Mouse (Mus musculus) intestine, embryonic 16.5 days (tissue): ENCODE measurements around the gene Abcf1. TPM values are rescaled to one million over a fixed set of nuclear protein-coding genes. Genes with fewer than 3 reads are reported as not detected.
"Not testable (repeated sequence)": the region's sequence is repeated elsewhere in the genome, so short reads cannot be mapped to it uniquely, and the experiment has no call there.

Experiments
- ATAC-seq: fragments of 200-750 bp; cut with Nextera tagmentation; 2 replicates; pipeline ENCODE4 v1.8.0; 2017; ENCODE audit warnings: moderate TSS enrichment, moderate library complexity
- H3K27ac ChIP-seq: fragments of 300-500 bp; sonication (generic); 2 replicates; pipeline ENCODE4 v1.5.1; 2014; ENCODE audit warnings: mild to moderate bottlenecking, low read length
- H3K27me3 ChIP-seq: fragments of 300-500 bp; sonication (generic); replicated peaks from 2 replicates; pipeline ENCODE4 v1.6.1; 2014; ENCODE audit warnings: low read length, control low read depth, mixed read lengths; ENCODE audit not compliant: control insufficient read depth, insufficient read depth
- H3K36me3 ChIP-seq: fragments of 300-500 bp; sonication (generic); 2 replicates; pipeline ENCODE4 v1.6.1; 2014; ENCODE audit warnings: low read length, control low read depth; ENCODE audit not compliant: control insufficient read depth, insufficient read depth
- H3K4me1 ChIP-seq: fragments of 300-500 bp; sonication (generic); 2 replicates; pipeline ENCODE4 v1.6.1; 2014; ENCODE audit warnings: low read length, control low read depth, mixed read lengths; ENCODE audit not compliant: control insufficient read depth, insufficient read depth
- H3K4me2 ChIP-seq: fragments of 300-500 bp; sonication (generic); 2 replicates; pipeline ENCODE4 v1.6.1; 2014; ENCODE audit warnings: low read depth, low read length, control low read depth
- H3K4me3 ChIP-seq: fragments of 300-500 bp; sonication (generic); 2 replicates; pipeline ENCODE4 v1.5.1; 2014; ENCODE audit warnings: mild to moderate bottlenecking, low read length
- H3K9ac ChIP-seq: fragments of 300-500 bp; sonication (generic); 2 replicates; pipeline ENCODE4 v1.6.1; 2014; ENCODE audit warnings: low read depth, low read length
- H3K9me3 ChIP-seq: fragments of 300-500 bp; sonication (generic); 2 replicates; pipeline ENCODE4 v1.6.1; 2016; ENCODE audit warnings: low read length, control low read depth; ENCODE audit not compliant: control insufficient read depth
- WGBS: fragments of 180-500 bp; shearing (Covaris S2); extraction: QIAGEN DNeasy Blood & Tissue Kit; methylation state at CpG from one replicate; pipeline ENCODE4 v1.1.7; 2014; 5-methylcytosine and 5-hydroxymethylcytosine counted together
- polyA plus RNA-seq: library from polyadenylated mRNA; unstranded; fragments of >200 nt; fragmentation: Nextera tagmentation; extraction: Ambion mirVana; gene quantifications from 2 replicates; pipeline ENCODE4 v1.2.1, GENCODE M21; 2015

Gene Abcf1
- polyA plus RNA-seq, 1 experiment from 2014 or later, result 88.5 TPM

DNA sequence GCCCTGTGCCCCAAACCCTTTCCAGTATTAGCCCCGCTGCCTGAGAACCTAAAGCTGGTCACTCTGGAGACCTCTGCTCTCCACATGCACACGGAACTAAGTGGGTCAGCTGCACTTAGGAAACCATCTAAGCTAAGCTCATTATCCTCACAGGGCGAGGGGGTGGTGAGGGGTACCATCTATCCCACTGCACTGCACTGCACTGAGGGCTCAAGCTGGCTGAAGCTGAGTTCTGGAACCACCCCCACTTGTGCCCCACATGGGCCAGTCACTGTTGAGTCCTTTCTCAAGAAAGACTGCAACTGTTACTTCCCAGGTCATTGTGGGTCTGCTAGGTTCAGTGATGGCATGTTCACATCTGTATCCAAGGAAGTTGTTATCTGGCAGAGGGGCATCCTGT is 17.0 kb downstream of the Abcf1 start:
- H3K4me1 ChIP-seq, H3K27ac ChIP-seq, H3K4me3 ChIP-seq, H3K9ac ChIP-seq, ATAC-seq, H3K9me3 ChIP-seq, H3K27me3 ChIP-seq, H3K4me2 ChIP-seq: not testable (repeated sequence)
- 93% methylated on average over 2 of the region's 3 CpGs for WGBS
- H3K36me3 ChIP-seq, result peaks cover 11% of the 10 kb centered on the region

DNA sequence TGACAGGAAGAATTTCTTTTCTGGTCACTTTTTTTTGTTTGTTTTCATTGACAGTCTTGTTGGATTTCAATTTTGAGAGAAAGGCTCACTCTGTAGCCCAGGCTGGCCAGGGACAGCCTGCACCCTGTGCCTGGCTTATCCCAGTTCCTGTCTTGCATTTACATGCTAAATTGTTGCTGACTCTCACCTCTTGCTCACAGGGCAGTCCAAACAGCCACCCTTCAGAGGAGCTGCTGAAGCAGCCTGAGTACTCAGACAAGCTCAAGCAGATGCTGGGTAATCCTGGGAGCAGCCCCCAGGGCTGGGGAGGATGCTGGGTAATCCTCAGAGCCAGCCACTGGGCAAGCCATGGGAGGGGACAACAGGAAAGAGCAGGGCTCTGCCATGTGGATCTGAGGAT is 18.6 kb downstream of the Abcf1 start:
- not testable (repeated sequence) for H3K4me3 ChIP-seq, H3K27ac ChIP-seq, H3K9me3 ChIP-seq, H3K9ac ChIP-seq, H3K36me3 ChIP-seq, H3K27me3 ChIP-seq, ATAC-seq, H3K4me2 ChIP-seq, H3K4me1 ChIP-seq

DNA sequence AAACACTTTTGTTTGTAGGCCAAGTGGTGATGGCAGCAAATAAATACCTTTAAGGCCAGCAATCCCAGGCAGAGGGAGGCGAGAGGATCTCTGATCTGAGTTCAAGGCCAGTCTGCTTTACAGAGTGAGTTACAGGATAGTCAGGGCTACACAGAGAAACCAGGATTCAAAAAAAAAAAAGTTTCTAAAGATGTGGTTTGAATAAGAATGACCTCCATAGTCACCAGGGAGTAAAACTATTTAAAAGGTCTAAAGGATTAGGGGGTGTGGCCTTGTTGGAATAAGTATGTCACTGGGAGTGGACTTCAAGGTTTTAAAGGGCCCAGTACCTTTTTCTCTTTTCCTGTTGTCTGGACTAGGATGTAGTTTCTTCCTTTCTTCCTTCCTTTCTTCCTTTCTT is 29.6 kb downstream of the Abcf1 start:
- H3K9me3 ChIP-seq, result no peaks in the 10 kb centered on the region
- H3K27ac ChIP-seq, result no peak overlapping the region
- no peak overlapping the region for H3K4me3 ChIP-seq
- H3K36me3 ChIP-seq, result no peaks in the 10 kb centered on the region
- no peak overlapping the region for H3K4me2 ChIP-seq
- H3K27me3 ChIP-seq, result no peaks in the 10 kb centered on the region
- 58% methylated on average over 1 of the region's 1 CpGs for WGBS
- no peak overlapping the region for H3K9ac ChIP-seq
- H3K4me1 ChIP-seq, result no peaks in the 10 kb centered on the region
- ATAC-seq, result no peak

DNA sequence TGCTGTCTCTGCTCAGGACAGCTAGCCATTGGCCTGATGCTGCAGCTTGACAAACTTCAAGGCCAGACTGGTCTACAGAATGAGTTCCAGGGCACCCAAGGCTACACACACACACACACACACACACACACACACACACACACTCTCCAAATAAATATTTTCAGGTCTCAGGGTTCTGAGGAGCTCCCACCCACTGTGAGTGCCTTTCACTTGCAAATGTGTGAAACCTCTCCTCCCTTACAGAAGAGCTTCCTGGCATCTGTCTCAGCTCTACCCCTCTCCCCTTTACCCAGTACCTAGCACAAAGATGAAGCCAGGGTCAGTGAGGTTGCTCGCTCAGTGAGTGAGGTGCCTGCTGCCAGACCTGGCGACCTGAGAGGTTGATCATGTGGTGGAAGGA is 30.5 kb downstream of the Abcf1 start:
- no peak overlapping the region for H3K4me3 ChIP-seq
- no peak overlapping the region for H3K4me2 ChIP-seq
- H3K9me3 ChIP-seq, result no peaks in the 10 kb centered on the region
- no peak overlapping the region for H3K27ac ChIP-seq
- WGBS, result 49% methylated on average over 2 of the region's 2 CpGs
- no peak overlapping the region for H3K9ac ChIP-seq
- H3K4me1 ChIP-seq, result no peaks in the 10 kb centered on the region
- no peak for ATAC-seq
- H3K36me3 ChIP-seq, result no peaks in the 10 kb centered on the region
- no peaks in the 10 kb centered on the region for H3K27me3 ChIP-seq

DNA sequence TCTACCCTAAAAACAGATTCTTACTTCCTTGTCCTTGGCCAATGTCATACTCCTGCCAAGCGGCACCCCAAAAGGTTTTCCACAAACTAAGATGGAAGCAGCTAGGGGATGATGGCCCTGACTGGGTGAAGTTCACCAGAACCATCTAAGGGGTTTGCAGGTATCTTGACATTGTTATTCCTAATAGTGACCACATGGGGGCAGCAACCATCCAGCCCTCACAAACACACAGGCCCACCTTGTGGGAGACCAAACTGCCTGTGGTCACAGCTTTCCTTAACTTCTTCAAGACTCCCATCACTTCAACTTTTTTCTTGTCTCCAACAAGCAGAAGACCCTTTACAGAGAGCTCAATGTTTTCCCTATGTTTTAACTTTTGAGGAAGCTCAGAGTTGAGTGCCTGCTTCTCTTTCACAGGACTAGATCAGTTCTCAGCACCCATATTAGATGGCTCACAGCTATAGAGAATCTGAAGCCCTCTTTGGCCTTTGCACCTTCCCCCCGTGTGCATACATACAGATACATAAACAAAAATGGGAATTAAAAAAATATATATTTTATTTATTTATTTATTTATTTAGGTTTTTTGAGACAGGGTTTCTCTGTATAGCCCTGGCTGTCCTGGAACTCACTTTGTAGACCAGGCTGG is 31.7 kb downstream of the Abcf1 start:
- Histone ChIP-seq H3K4me2 (no peak overlapping the region), H3K4me3 (no peak overlapping the region), H3K27me3 (no peaks in the 10 kb centered on the region), H3K9me3 (no peaks in the 10 kb centered on the region), H3K27ac (no peak overlapping the region), H3K9ac (no peak overlapping the region), H3K4me1 (no peaks in the 10 kb centered on the region), H3K36me3 (no peaks in the 10 kb centered on the region)
- WGBS, result 40% methylated on average over 2 of the region's 2 CpGs
- ATAC-seq, result peak; percentile 46; the same call in 1 of the 2 replicates

DNA sequence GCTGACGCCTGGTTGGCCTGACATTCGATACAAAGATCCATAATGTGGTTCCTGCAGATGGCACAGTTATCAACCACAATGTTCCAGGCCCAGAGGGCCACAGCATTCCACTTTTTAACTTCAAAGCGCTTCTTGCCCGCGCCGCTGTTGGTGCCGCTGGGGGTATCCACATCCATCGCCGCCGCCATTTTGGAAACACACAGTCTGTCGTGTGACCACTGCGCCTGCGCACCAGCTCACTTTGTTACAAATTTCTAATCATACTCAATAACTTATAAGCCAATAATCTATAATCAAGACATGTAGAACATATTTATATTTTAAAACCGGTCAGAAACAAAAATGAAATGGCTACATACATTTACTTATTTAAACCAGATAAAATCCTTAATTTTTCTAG is 33.8 kb downstream of the Abcf1 start:
- not testable (repeated sequence) for H3K9me3 ChIP-seq, H3K27ac ChIP-seq, H3K4me2 ChIP-seq, H3K9ac ChIP-seq, H3K4me1 ChIP-seq, H3K4me3 ChIP-seq, ATAC-seq, H3K27me3 ChIP-seq, H3K36me3 ChIP-seq
- whole genome bisulfite sequencing, result 88% methylated on average over 14 of the region's 14 CpGs

DNA sequence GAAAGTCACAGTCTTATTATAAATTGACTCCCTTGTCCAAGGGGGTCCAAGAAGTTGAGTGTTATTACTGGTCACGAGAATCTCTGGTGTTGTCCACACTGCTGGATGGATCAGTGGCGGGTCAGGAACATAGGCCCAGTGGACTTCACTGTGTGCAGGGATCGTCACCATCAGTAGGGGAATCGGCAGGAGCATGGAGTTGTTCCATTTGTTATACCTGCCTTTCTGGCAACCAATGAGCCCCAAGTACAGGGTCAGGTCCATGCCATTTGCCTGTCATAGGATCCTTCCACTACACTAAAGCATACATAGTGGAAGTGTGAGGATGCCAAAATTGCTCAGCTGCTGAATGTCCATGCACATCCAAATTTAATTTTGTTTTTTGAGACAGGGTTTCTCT is 37.0 kb downstream of the Abcf1 start:
- H3K36me3 ChIP-seq, result peaks cover 19% of the 10 kb centered on the region; the same call in 1 of the 2 replicates
- H3K4me1 ChIP-seq, result no peaks in the 10 kb centered on the region
- no peak overlapping the region for H3K9ac ChIP-seq
- 88% methylated on average over 4 of the region's 4 CpGs for WGBS
- H3K27me3 ChIP-seq, result no peaks in the 10 kb centered on the region
- no peak overlapping the region for H3K4me2 ChIP-seq
- no peak overlapping the region for H3K4me3 ChIP-seq
- no peak overlapping the region for H3K27ac ChIP-seq
- no peak for ATAC-seq
- no peaks in the 10 kb centered on the region for H3K9me3 ChIP-seq

DNA sequence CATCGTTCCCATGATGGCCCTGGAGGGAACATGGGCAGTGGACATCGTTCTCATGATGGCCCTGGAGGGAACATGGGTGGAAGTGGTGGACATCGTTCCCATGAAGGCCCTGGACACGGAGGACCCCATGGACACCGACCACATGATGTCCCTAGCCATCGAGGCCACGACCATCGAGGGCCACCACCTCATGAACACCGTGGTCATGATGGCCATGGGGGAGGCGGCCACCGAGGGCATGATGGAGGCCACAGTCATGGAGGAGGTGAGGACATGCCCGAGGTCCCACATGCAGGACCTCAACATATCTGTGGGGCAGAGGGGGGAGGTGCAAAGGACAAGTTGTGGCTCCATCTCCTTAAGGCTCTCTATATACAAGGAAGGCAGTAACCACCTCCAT is 38.9 kb downstream of the Abcf1 start:
- H3K4me3 ChIP-seq, result no peak overlapping the region
- no peak for ATAC-seq
- H3K9me3 ChIP-seq, result no peaks in the 10 kb centered on the region
- no peaks in the 10 kb centered on the region for H3K27me3 ChIP-seq
- 0 out of 2 replicates have a peak, but pooled peaks cover 3% of the 10 kb centered on the region for H3K4me1 ChIP-seq
- peaks cover 30% of the 10 kb centered on the region; the same call in 1 of the 2 replicates for H3K36me3 ChIP-seq
- no peak overlapping the region for H3K4me2 ChIP-seq
- no peak overlapping the region for H3K27ac ChIP-seq
- WGBS, result 91% methylated on average over 12 of the region's 12 CpGs
- H3K9ac ChIP-seq, result no peak overlapping the region

DNA sequence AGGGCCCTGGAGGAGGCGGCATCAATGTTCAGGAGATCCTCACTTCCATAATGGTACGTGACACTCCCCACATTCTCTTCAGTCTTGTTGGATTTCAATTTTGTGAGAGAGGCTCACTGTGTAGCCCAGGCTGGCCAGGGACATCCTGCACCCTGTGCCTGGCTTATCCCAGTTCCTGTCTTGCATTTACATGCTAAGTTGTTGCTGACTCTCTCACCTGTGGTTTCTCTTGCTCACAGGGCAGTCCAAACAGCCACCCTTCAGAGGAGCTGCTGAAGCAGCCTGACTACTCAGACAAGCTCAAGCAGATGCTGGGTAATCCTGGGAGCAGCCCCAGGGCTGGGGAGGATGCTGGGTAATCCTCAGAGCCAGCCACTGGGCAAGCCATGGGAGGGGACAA is 40.0 kb downstream of the Abcf1 start:
- 98% methylated on average over 2 of the region's 2 CpGs for WGBS
- Histone ChIP-seq H3K4me1 (0 out of 2 replicates have a peak, but pooled peaks cover 3% of the 10 kb centered on the region), H3K27me3 (no peaks in the 10 kb centered on the region), H3K9me3 (no peaks in the 10 kb centered on the region), H3K9ac (no peak overlapping the region), H3K27ac (no peak overlapping the region), H3K4me2 (no peak overlapping the region), H3K36me3 (peaks cover 36% of the 10 kb centered on the region; the same call in 1 of the 2 replicates), H3K4me3 (no peak overlapping the region)
- no peak for ATAC-seq

DNA sequence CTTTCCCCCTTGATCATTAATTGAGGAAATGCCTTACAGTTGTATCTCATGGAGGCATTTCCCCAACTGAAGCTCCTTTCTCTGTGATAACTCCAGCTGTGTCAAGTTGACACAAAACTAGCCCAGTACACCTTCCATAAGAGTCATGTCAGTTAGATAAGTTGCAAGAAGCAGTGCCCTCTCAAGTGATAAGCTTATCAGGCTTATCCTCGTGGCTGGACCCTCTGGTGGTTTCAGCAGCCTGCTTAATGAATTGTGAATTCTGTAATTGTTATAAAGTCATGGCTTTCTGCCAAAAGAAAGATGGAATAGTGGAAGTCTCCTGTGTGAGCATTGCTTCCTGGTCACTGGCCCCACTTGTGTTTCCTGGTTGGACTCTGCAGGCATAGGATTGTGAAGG is 42.1 kb downstream of the Abcf1 start:
- H3K27ac ChIP-seq, result no peak overlapping the region
- H3K4me1 ChIP-seq, result 0 out of 2 replicates have a peak, but pooled peaks cover 3% of the 10 kb centered on the region
- H3K9me3 ChIP-seq, result no peaks in the 10 kb centered on the region
- no peak overlapping the region for H3K4me3 ChIP-seq
- no peak overlapping the region for H3K4me2 ChIP-seq
- 51% methylated on average over 1 of the region's 1 CpGs for WGBS
- peaks cover 42% of the 10 kb centered on the region; the same call in 1 of the 2 replicates for H3K36me3 ChIP-seq
- H3K27me3 ChIP-seq, result no peaks in the 10 kb centered on the region
- no peak overlapping the region for H3K9ac ChIP-seq
- ATAC-seq, result peak; percentile 48
